Mouse (Mus musculus): ENCODE measurements at regions not wholly inside any gene's neighbourhood (a gene's known extent, or its start where the extent isn't known, plus 50 kb on each side); places are given as distances from the start of the nearest gene placed in this dataset.

GRCm38 (mm10) chr4:125194298-125194697 is 66.7 kb upstream of the Zc3h12a start:
- Histone ChIP-seq H3K4me3 (replicated peaks) (no peak overlapping the region), H3K9me3 (replicated peaks) (no peaks in the 10 kb centered on the region), H3K27me3 (peaks cover 66% of the 10 kb centered on the region), H3K9ac (no peak overlapping the region), H3K27ac (no peak overlapping the region), H3K4me1 (0 out of 2 replicates have a peak, but pooled peaks cover 5% of the 10 kb centered on the region), H3K36me3 (no peaks in the 10 kb centered on the region), H3K4me2 (no peak overlapping the region)
- ATAC-seq (replicated peaks; ENCODE audit: low FRiP score) = no peak
- 63% methylated on average over 12 of the region's 12 CpGs for WGBS

GRCm38 (mm10) chr4:125191680-125192079 is 64.0 kb upstream of the Zc3h12a start:
- Histone ChIP-seq H3K4me2 (no peak overlapping the region), H3K9me3 (replicated peaks) (no peaks in the 10 kb centered on the region), H3K36me3 (no peaks in the 10 kb centered on the region), H3K4me1 (0 out of 2 replicates have a peak, but pooled peaks cover 5% of the 10 kb centered on the region), H3K4me3 (replicated peaks) (no peak overlapping the region), H3K9ac (no peak overlapping the region), H3K27ac (no peak overlapping the region), H3K27me3 (peaks cover 49% of the 10 kb centered on the region)
- no peak for ATAC-seq (replicated peaks; ENCODE audit: low FRiP score)
- 55% methylated on average over 9 of the region's 9 CpGs for WGBS

GRCm38 (mm10) chr4:125191010-125191409 is 63.4 kb upstream of the Zc3h12a start:
- Histone ChIP-seq H3K4me1 (0 out of 2 replicates have a peak, but pooled peaks cover 5% of the 10 kb centered on the region), H3K4me2 (no peak overlapping the region), H3K27me3 (peaks cover 43% of the 10 kb centered on the region), H3K9me3 (replicated peaks) (no peaks in the 10 kb centered on the region), H3K27ac (no peak overlapping the region), H3K9ac (no peak overlapping the region), H3K4me3 (replicated peaks) (no peak overlapping the region), H3K36me3 (no peaks in the 10 kb centered on the region)
- 25% methylated on average over 11 of the region's 11 CpGs for WGBS
- no peak for ATAC-seq (replicated peaks; ENCODE audit: low FRiP score)

GRCm38 (mm10) chr4:125189971-125190370 is 62.3 kb upstream of the Zc3h12a start:
- H3K4me1 ChIP-seq = 0 out of 2 replicates have a peak, but pooled peaks cover 2% of the 10 kb centered on the region
- no peak overlapping the region for H3K4me2 ChIP-seq
- ATAC-seq (replicated peaks; ENCODE audit: low FRiP score) = no peak

GRCm38 (mm10) chr4:125186246-125186645 is 58.6 kb upstream of the Zc3h12a start:
- H3K4me3 ChIP-seq (replicated peaks) = no peak overlapping the region

More at GRCm38 (mm10) chr4:125189971-125190370, 62.3 kb upstream of the Zc3h12a start:
- Histone ChIP-seq H3K27ac (no peak overlapping the region), H3K36me3 (no peaks in the 10 kb centered on the region), H3K9ac (no peak overlapping the region), H3K9me3 (replicated peaks) (no peaks in the 10 kb centered on the region), H3K4me3 (replicated peaks) (no peak overlapping the region), H3K27me3 (peaks cover 32% of the 10 kb centered on the region)

GRCm38 (mm10) chr4:125185076-125185475 is 57.4 kb upstream of the Zc3h12a start:
- no peak overlapping the region for H3K27ac ChIP-seq
- no peaks in the 10 kb centered on the region for H3K9me3 ChIP-seq (replicated peaks)
- H3K27me3 ChIP-seq = no peaks in the 10 kb centered on the region
- H3K9ac ChIP-seq = no peak overlapping the region
- H3K4me1 ChIP-seq = no peaks in the 10 kb centered on the region
- H3K36me3 ChIP-seq = no peaks in the 10 kb centered on the region
- no peak for ATAC-seq (replicated peaks; ENCODE audit: low FRiP score)
- 75% methylated on average over 5 of the region's 5 CpGs for WGBS
- no peak overlapping the region for H3K4me3 ChIP-seq (replicated peaks)
- H3K4me2 ChIP-seq = no peak overlapping the region

More at GRCm38 (mm10) chr4:125186246-125186645, 58.6 kb upstream of the Zc3h12a start:
- Histone ChIP-seq H3K36me3 (no peaks in the 10 kb centered on the region), H3K27ac (no peak overlapping the region), H3K4me2 (no peak overlapping the region), H3K9me3 (replicated peaks) (no peaks in the 10 kb centered on the region), H3K4me1 (no peaks in the 10 kb centered on the region), H3K27me3 (peaks cover 7% of the 10 kb centered on the region; the same call in 1 of the 2 replicates), H3K9ac (no peak overlapping the region)
- 61% methylated on average over 9 of the region's 9 CpGs for WGBS
- ATAC-seq (replicated peaks; ENCODE audit: low FRiP score) = no peak

- Histone ChIP-seq H3K9me3 (replicated peaks) (no peaks in the 10 kb centered on the region), H3K4me3 (replicated peaks) (no peak overlapping the region), H3K36me3 (no peaks in the 10 kb centered on the region), H3K27ac (no peak overlapping the region), H3K9ac (no peak overlapping the region), H3K4me1 (peaks cover 6% of the 10 kb centered on the region), H3K27me3 (no peaks in the 10 kb centered on the region), H3K4me2 (no peak overlapping the region)
- ATAC-seq (replicated peaks; ENCODE audit: low FRiP score) = no peak
- 83% methylated on average over 6 of the region's 6 CpGs for WGBS
Measured at GRCm38 (mm10) chr4:125180947-125181346, 53.3 kb upstream of the Zc3h12a start.

GRCm38 (mm10) chr4:125178552-125178951 is 50.9 kb upstream of the Zc3h12a start:
- no peaks in the 10 kb centered on the region for H3K36me3 ChIP-seq
- no peak for ATAC-seq (replicated peaks; ENCODE audit: low FRiP score)
- 96% methylated on average over 3 of the region's 3 CpGs for WGBS

GRCm38 (mm10) chr4:125177666-125178065 is 50.0 kb upstream of the Zc3h12a start:
- H3K4me3 ChIP-seq (replicated peaks) = no peak overlapping the region

More at GRCm38 (mm10) chr4:125178552-125178951, 50.9 kb upstream of the Zc3h12a start:
- Histone ChIP-seq H3K9me3 (replicated peaks) (no peaks in the 10 kb centered on the region), H3K4me2 (no peak overlapping the region), H3K9ac (no peak overlapping the region), H3K27me3 (no peaks in the 10 kb centered on the region), H3K4me1 (peaks cover 21% of the 10 kb centered on the region), H3K4me3 (replicated peaks) (no peak overlapping the region), H3K27ac (no peak overlapping the region)

More at GRCm38 (mm10) chr4:125177666-125178065, 50.0 kb upstream of the Zc3h12a start:
- Histone ChIP-seq H3K4me1 (peaks cover 21% of the 10 kb centered on the region), H3K36me3 (no peaks in the 10 kb centered on the region), H3K27me3 (no peaks in the 10 kb centered on the region), H3K9me3 (replicated peaks) (no peaks in the 10 kb centered on the region), H3K27ac (no peak overlapping the region), H3K9ac (no peak overlapping the region), H3K4me2 (no peak overlapping the region)
- no peak for ATAC-seq (replicated peaks; ENCODE audit: low FRiP score)
- 50% methylated on average over 6 of the region's 6 CpGs for WGBS
